Mouse (Mus musculus) MEL (cell line): Measurements from ENCODE around the gene Nprl3. TPM values are rescaled to one million over a fixed set of nuclear protein-coding genes. Genes with fewer than 3 reads are reported as not detected.

ENCODE experiments used
- DNase-seq: peaks from one replicate; pipeline ENCODE4 v3.0.0; 2011; ENCODE audit warnings: low read depth, low spot score
- H3K27ac ChIP-seq: 2 replicates; pipeline ENCODE4 v1.5.1; 2012; ENCODE audit warnings: low read depth, mild to moderate bottlenecking, control low read depth, low read length, moderate library complexity; ENCODE audit not compliant: control insufficient read depth
- H3K27me3 ChIP-seq, 2 experiments: fragments of 150-350 bp in 1 of 2; sonication (generic) in 1 of 2; 2 replicates each; pipeline ENCODE4 v1.6.1; 2012; ENCODE audit warnings: low read length in 2 of 2, mild to moderate bottlenecking in 2 of 2, improper control_type of control experiment in 1 of 2, moderate library complexity in 1 of 2; ENCODE audit not compliant: insufficient read depth in 2 of 2, control insufficient read depth in 1 of 2
- H3K36me3 ChIP-seq, 2 experiments: 2 replicates each; pipeline ENCODE4 v1.6.1; 2012 to 2014; ENCODE audit warnings: low read length in 2 of 2, improper control_type of control experiment in 1 of 2, inconsistent platforms in 1 of 2, mild to moderate bottlenecking in 1 of 2; ENCODE audit not compliant: insufficient read depth in 2 of 2, control insufficient read depth in 1 of 2
- H3K4me1 ChIP-seq, 2 experiments: fragments of 150-350 bp in 1 of 2; sonication (generic) in 1 of 2; 2 replicates each; pipeline ENCODE4 v1.6.1; 2012; ENCODE audit warnings: low read length in 2 of 2, improper control_type of control experiment in 1 of 2, mild to moderate bottlenecking in 1 of 2; ENCODE audit not compliant: insufficient read depth in 2 of 2, control insufficient read depth in 1 of 2
- H3K4me3 ChIP-seq, 2 experiments: fragments of 150-350 bp in 1 of 2; sonication (generic) in 1 of 2; 2 replicates each; pipeline ENCODE4 v1.5.1; 2012; ENCODE audit warnings: low read depth in 2 of 2, low read length in 2 of 2, mild to moderate bottlenecking in 2 of 2, moderate library complexity in 2 of 2, control low read depth in 1 of 2, improper control_type of control experiment in 1 of 2; ENCODE audit not compliant: control insufficient read depth in 1 of 2, insufficient read depth in 1 of 2
- H3K79me2 ChIP-seq: 2 replicates; pipeline ENCODE4 v1.6.1; 2012; ENCODE audit warnings: mild to moderate bottlenecking, low read length, moderate library complexity; ENCODE audit not compliant: control insufficient read depth, poor library complexity, insufficient read depth
- H3K9ac ChIP-seq: 2 replicates; pipeline ENCODE4 v1.6.1; 2012; ENCODE audit warnings: low read depth, mild to moderate bottlenecking, control low read depth, low read length, moderate library complexity; ENCODE audit not compliant: control insufficient read depth, poor library complexity, severe bottlenecking
- H3K9me3 ChIP-seq: fragments of 150-350 bp; sonication (generic); replicated peaks from 2 replicates; pipeline ENCODE4 v1.6.1; 2012; ENCODE audit warnings: mild to moderate bottlenecking, low read length, improper control_type of control experiment, moderate library complexity; ENCODE audit not compliant: insufficient read depth
- BHLHE40 ChIP-seq: IDR thresholded peaks from 2 replicates; pipeline ENCODE4 v1.6.1; 2012; ENCODE audit warnings: low read depth, mild to moderate bottlenecking, inconsistent platforms, low read length, improper control_type of control experiment, borderline replicate concordance
- CHD2 ChIP-seq: IDR thresholded peaks from 2 replicates; pipeline ENCODE4 v1.6.1; 2011; ENCODE audit warnings: low read length, improper control_type of control experiment
- E2F4 ChIP-seq: IDR thresholded peaks from 2 replicates; pipeline ENCODE4 v1.6.1; 2011; ENCODE audit warnings: low read depth, low read length, improper control_type of control experiment, borderline replicate concordance
- ELF1 ChIP-seq: IDR thresholded peaks from 2 replicates; pipeline ENCODE4 v1.6.1; 2014; ENCODE audit warnings: low read depth, mild to moderate bottlenecking, inconsistent platforms, low read length, improper control_type of control experiment, moderate library complexity
- EP300 ChIP-seq, 2 experiments: IDR thresholded peaks; 2 replicates each; pipeline ENCODE4 v1.6.1; 2011; ENCODE audit warnings: improper control_type of control experiment in 2 of 2, low read length in 2 of 2, low read depth in 1 of 2, mild to moderate bottlenecking in 1 of 2
- ETS1 ChIP-seq: IDR thresholded peaks from 2 replicates; pipeline ENCODE4 v1.6.1; 2012; ENCODE audit warnings: low read depth, mild to moderate bottlenecking, inconsistent platforms, low read length, improper control_type of control experiment, moderate library complexity
- GABPA ChIP-seq: IDR thresholded peaks from 2 replicates; pipeline ENCODE4 v1.6.1; 2012; ENCODE audit warnings: low read depth, mild to moderate bottlenecking, inconsistent platforms, low read length, improper control_type of control experiment, moderate library complexity
- HCFC1 ChIP-seq: IDR thresholded peaks from 2 replicates; pipeline ENCODE4 v1.6.1; 2012; ENCODE audit warnings: low read depth, mild to moderate bottlenecking, inconsistent platforms, low read length, improper control_type of control experiment, moderate library complexity
- JUND ChIP-seq: IDR thresholded peaks from 2 replicates; pipeline ENCODE4 v1.6.1; 2011; ENCODE audit warnings: low read depth, mild to moderate bottlenecking, improper control_type of control experiment, low read length
- KAT2A ChIP-seq: conservative IDR thresholded peaks from 2 replicates; pipeline ENCODE4 v1.6.1; 2012; ENCODE audit warnings: low read depth, low read length, improper control_type of control experiment, inconsistent platforms
- MAFK ChIP-seq: IDR thresholded peaks from 2 replicates; pipeline ENCODE4 v1.6.1; 2011; ENCODE audit warnings: low read depth, mild to moderate bottlenecking, low read length, improper control_type of control experiment, borderline replicate concordance
- MAX ChIP-seq: IDR thresholded peaks from 2 replicates; pipeline ENCODE4 v1.6.1; 2011; ENCODE audit warnings: low read length, improper control_type of control experiment
- MEF2A ChIP-seq: IDR thresholded peaks from 2 replicates; pipeline ENCODE4 v1.6.1; 2014; ENCODE audit warnings: low read depth, mild to moderate bottlenecking, inconsistent platforms, low read length, improper control_type of control experiment; ENCODE audit not compliant: poor library complexity, insufficient replicate concordance, severe bottlenecking; ENCODE audit errors: extremely low read depth
- MXI1 ChIP-seq: IDR thresholded peaks from 2 replicates; pipeline ENCODE4 v1.6.1; 2011; ENCODE audit warnings: mild to moderate bottlenecking, low read depth, low read length, improper control_type of control experiment
- NELFE ChIP-seq: IDR thresholded peaks from 2 replicates; pipeline ENCODE4 v1.6.1; 2011; ENCODE audit warnings: low read depth, low read length, improper control_type of control experiment
- NRF1 ChIP-seq: IDR thresholded peaks from 2 replicates; pipeline ENCODE4 v1.6.1; 2014; ENCODE audit warnings: low read depth, mild to moderate bottlenecking, inconsistent platforms, low read length, improper control_type of control experiment, moderate library complexity; ENCODE audit not compliant: poor library complexity, insufficient read depth, severe bottlenecking
- POLR2A ChIP-seq, 2 experiments: IDR thresholded peaks; 2 replicates each; pipeline ENCODE4 v1.6.1; 2011 to 2012; ENCODE audit warnings: low read length in 2 of 2, mild to moderate bottlenecking in 2 of 2, control low read depth in 1 of 2, improper control_type of control experiment in 1 of 2, low read depth in 1 of 2, moderate library complexity in 1 of 2; ENCODE audit not compliant: control insufficient read depth in 1 of 2, insufficient read depth in 1 of 2, poor library complexity in 1 of 2
- POLR2AphosphoS2 ChIP-seq: IDR thresholded peaks from 2 replicates; pipeline ENCODE4 v1.6.1; 2011; ENCODE audit warnings: low read length, improper control_type of control experiment
- RAD21 ChIP-seq: IDR thresholded peaks from 2 replicates; pipeline ENCODE4 v1.6.1; 2011; ENCODE audit warnings: mild to moderate bottlenecking, low read depth, low read length, improper control_type of control experiment
- RCOR1 ChIP-seq: IDR thresholded peaks from 2 replicates; pipeline ENCODE4 v1.6.1; 2012; ENCODE audit warnings: low read depth, mild to moderate bottlenecking, inconsistent platforms, low read length, improper control_type of control experiment
- SIN3A ChIP-seq: IDR thresholded peaks from 2 replicates; pipeline ENCODE4 v1.6.1; 2012; ENCODE audit warnings: low read length, improper control_type of control experiment, inconsistent platforms
- SMC3 ChIP-seq: IDR thresholded peaks from 2 replicates; pipeline ENCODE4 v1.6.1; 2011; ENCODE audit warnings: low read depth, low read length, improper control_type of control experiment
- TAL1 ChIP-seq: IDR thresholded peaks from 2 replicates; pipeline ENCODE4 v1.6.1; 2012; ENCODE audit warnings: mild to moderate bottlenecking, inconsistent platforms, low read length, moderate library complexity, mixed read lengths
- TBP ChIP-seq: IDR thresholded peaks from 2 replicates; pipeline ENCODE4 v1.8.0; 2011; ENCODE audit warnings: low read depth, low read length, improper control_type of control experiment
- TCF12 ChIP-seq: IDR thresholded peaks from 2 replicates; pipeline ENCODE4 v1.6.1; 2014; ENCODE audit warnings: low read depth, mild to moderate bottlenecking, inconsistent platforms, low read length, improper control_type of control experiment, moderate library complexity
- USF1 ChIP-seq: IDR thresholded peaks from 2 replicates; pipeline ENCODE4 v1.6.1; 2014; ENCODE audit warnings: low read depth, mild to moderate bottlenecking, inconsistent platforms, low read length, improper control_type of control experiment, moderate library complexity
- ZC3H11A ChIP-seq: IDR thresholded peaks from 2 replicates; pipeline ENCODE4 v1.6.1; 2012; ENCODE audit warnings: low read depth, mild to moderate bottlenecking, inconsistent platforms, low read length, improper control_type of control experiment
- ZKSCAN1 ChIP-seq: IDR thresholded peaks from 2 replicates; pipeline ENCODE4 v1.6.1; 2012; ENCODE audit warnings: low read depth, mild to moderate bottlenecking, inconsistent platforms, low read length, improper control_type of control experiment, moderate library complexity
- ZMIZ1 ChIP-seq: IDR thresholded peaks from 2 replicates; pipeline ENCODE4 v1.6.1; 2012; ENCODE audit warnings: low read depth, mild to moderate bottlenecking, inconsistent platforms, low read length, improper control_type of control experiment, moderate library complexity
- polyA plus RNA-seq, 2 experiments: library from polyadenylated mRNA; stranded (reverse) in 1 of 2; unstranded in 1 of 2; fragments of >175 nt in 1 of 2; fragments of >200 nt in 1 of 2; gene quantifications; 2 replicates each; pipeline versions ENCODE4 v1.2.1 to v1.2.4; 2012; ENCODE audit warnings: low replicate concordance in 2 of 2, low read depth in 1 of 2; ENCODE audit not compliant: insufficient read length in 2 of 2, insufficient read depth in 1 of 2, missing spikeins in 1 of 2
- total RNA-seq: library from RNA; depleted of rRNA; stranded (reverse); fragments of 300-350 nt; gene quantifications from 2 replicates; pipeline ENCODE4 v1.2.3, GENCODE M21; 2012; rRNA removed

Nprl3 gene
- 12.5 and 14.1 TPM in 2 replicates for total RNA-seq
- 10 to 100 TPM in 1 of 2 experiments, not detected in 1; 18.4 TPM for polyA plus RNA-seq

- H3K4me1 ChIP-seq = peaks cover 28 to 47% of the 10 kb centered on the region in 2 experiments
- TF ChIP-seq TCF12 = peak; percentile 80
- peak; percentile 93 for TF ChIP-seq NRF1
- TF ChIP-seq ZMIZ1 = peak; percentile 97
- TF ChIP-seq ETS1 = peak; percentile 68
- peak; percentile 95 for TF ChIP-seq POLR2AphosphoS2
- TF ChIP-seq NELFE = peak; percentile 98
- peak; percentile 62; the same call in 1 of the 2 replicates for TF ChIP-seq RCOR1
- peak; percentile 83 for TF ChIP-seq SIN3A
- TF ChIP-seq ELF1 = peak; percentile 49; the same call in 1 of the 2 replicates
- peak; percentile 98 to 99 for TF ChIP-seq POLR2A (IDR thresholded peaks at IDR 0.05; ENCODE audit: control insufficient read depth in 1 of 2, insufficient read depth in 1 of 2, low read depth in 1 of 2, low read length in 2 of 2, poor library complexity in 1 of 2)
- TF ChIP-seq ZKSCAN1 = no peak
- 0 out of 2 replicates have a peak, but pooled peaks have one; percentile 11 for TF ChIP-seq MEF2A
- TF ChIP-seq EP300 (IDR thresholded peaks at IDR 0.05; ENCODE audit: low read depth in 1 of 2, low read length in 2 of 2) = peak in 1 of 2 experiments; percentile 44; a peak in 2 of 4 replicates
- no peak for TF ChIP-seq TAL1
- TF ChIP-seq ZC3H11A = no peak
- peak; percentile 97 for TF ChIP-seq CHD2
- no peak for TF ChIP-seq RAD21
- TF ChIP-seq GABPA = no peak
- TF ChIP-seq MAFK = no peak
- TF ChIP-seq BHLHE40 = 0 out of 2 replicates have a peak, but pooled peaks have one; percentile 15
- TF ChIP-seq USF1 = 0 out of 2 replicates have a peak, but pooled peaks have one; percentile 44
- peak; percentile 86 for TF ChIP-seq TBP
- no peak; the same call in 1 of the 2 replicates for TF ChIP-seq MXI1
- TF ChIP-seq MAX = peak; percentile 79
- 0 out of 2 replicates have a peak, but pooled peaks have one; percentile 42 for TF ChIP-seq E2F4
- TF ChIP-seq JUND = peak; percentile 55; the same call in 1 of the 2 replicates
- no peak for TF ChIP-seq SMC3
- TF ChIP-seq KAT2A = peak; percentile 61
- TF ChIP-seq HCFC1 = peak; percentile 85
- TF ChIP-seq, all 39 proteins: peak for 21
- H3K27me3 ChIP-seq = no peaks in the 10 kb centered on the region
- H3K9ac ChIP-seq = peak within 1 kb of the TSS; percentile 94
- DNase-seq = peak; percentile 98
- peak within 1 kb of the TSS; percentile 89 to 96 for H3K4me3 ChIP-seq
- H3K79me2 ChIP-seq = peaks cover 5% of the 10 kb centered on the region
- H3K9me3 ChIP-seq = no peaks in the 10 kb centered on the region
- peak within 1 kb of the TSS; percentile 80 for H3K27ac ChIP-seq
- peaks cover 0 to 48% of the 10 kb centered on the region in 2 experiments; a peak in 2 of 4 replicates for H3K36me3 ChIP-seq
Observed at GRCm38 (mm10) chr11:32267188-32267884, at the start of gene Nprl3. Nprl3 (minus strand) TSS chr11:32267707.
